Comparison of ENCODE assay signal across 9 mouse cellular contexts in the genomic region with DNA sequence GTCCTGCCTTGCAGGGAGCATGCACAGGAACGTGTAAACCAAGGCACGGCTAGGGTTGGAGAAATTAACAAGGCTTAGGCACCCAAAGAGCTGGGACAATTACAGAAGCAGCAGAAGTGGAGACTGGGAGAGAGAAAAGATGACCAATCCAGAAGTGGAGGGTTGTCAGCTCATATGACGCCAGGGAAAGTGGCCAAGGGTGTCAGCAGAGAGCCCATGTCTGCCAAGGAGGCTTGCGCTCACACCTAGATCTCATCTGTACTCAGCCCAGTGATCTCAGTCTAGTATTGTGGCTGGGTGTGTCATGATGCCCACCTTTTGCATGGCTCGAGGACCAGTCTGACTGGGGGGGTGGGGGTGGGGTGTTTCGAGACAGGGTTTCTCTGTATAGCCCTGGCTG. TPM values are rescaled to one million over a fixed set of nuclear protein-coding genes. Genes with fewer than 3 reads are reported as not detected.
A peak's percentile ranks its signal among the peaks of the same experiment; 100 is the strongest.
DNase-seq lines count a peak whose midpoint lies in the region; ATAC-seq lines count a peak whose summit lies in the region.
"Had no signal": no experiment of that assay in that cellular context is flagged by ENCODE, and none has a peak within 500 bp of the region (broad histone marks: within the 10 kb centered on the region; RNA-seq: fewer than 3 reads in every experiment).

No protein-coding gene starts in this region.

- H3K9me3 ChIP-seq in forebrain, embryonic 14.5 days (replicated peaks; ENCODE audit: control insufficient read depth, low read length) = no peaks in the 10 kb centered on the region
- H3K9me3 ChIP-seq in intestine, embryonic 15.5 days = no peaks in the 10 kb centered on the region
- H3K9me3 ChIP-seq in neural tube, embryonic 14.5 days (ENCODE audit: control insufficient read depth, low read length) = no peaks in the 10 kb centered on the region

- peak overlapping the region; percentile 33 for H3K27ac ChIP-seq in forebrain, embryonic 14.5 days (ENCODE audit: low read depth, low read length)
- no peak overlapping the region; the same call in 1 of the 2 replicates for H3K27ac ChIP-seq in intestine, embryonic 15.5 days
- H3K27ac ChIP-seq in neural tube, embryonic 14.5 days (ENCODE audit: low read depth, low read length) = peak overlapping the region; percentile 29; the same call in 1 of the 2 replicates

- no peak overlapping the region; the same call in 1 of the 2 replicates for H3K4me3 ChIP-seq in forebrain, embryonic 14.5 days (ENCODE audit: low read depth, low read length)
- peak overlapping the region; percentile 65 for H3K4me3 ChIP-seq in intestine, embryonic 15.5 days (replicated peaks)
- peak overlapping the region; percentile 17; the same call in 1 of the 2 replicates for H3K4me3 ChIP-seq in neural tube, embryonic 14.5 days (ENCODE audit: low read depth, low read length)

- no peaks in the 10 kb centered on the region for H3K27me3 ChIP-seq in forebrain, embryonic 14.5 days (replicated peaks; ENCODE audit: control insufficient read depth, insufficient read depth, low read length)
- no peaks in the 10 kb centered on the region for H3K27me3 ChIP-seq in intestine, embryonic 15.5 days (replicated peaks)
- no peaks in the 10 kb centered on the region for H3K27me3 ChIP-seq in neural tube, embryonic 14.5 days (ENCODE audit: control insufficient read depth, insufficient read depth, low read length)

- ATAC-seq in forebrain, embryonic 14.5 days = no peak
- ATAC-seq in intestine, embryonic 15.5 days = no peak
- no peak for ATAC-seq in neural tube, embryonic 14.5 days (ENCODE audit: low read depth)

- H3K4me2 ChIP-seq in forebrain, embryonic 14.5 days (ENCODE audit: low read length) = no peak overlapping the region
- H3K4me2 ChIP-seq in intestine, embryonic 15.5 days (replicated peaks) = no peak overlapping the region
- no peak overlapping the region for H3K4me2 ChIP-seq in neural tube, embryonic 14.5 days (ENCODE audit: low read depth, low read length)

- peak; percentile 39 for DNase-seq in left cerebral cortex, postnatal 4 days
- DNase-seq in left cerebral cortex, adult 9 months (ENCODE audit: low spot score in 2 of 2) = no peak
- DNase-seq in forebrain, embryonic 14.5 days (ENCODE audit: low spot score) = no peak
- DNase-seq in frontal cortex, postnatal 14 days (ENCODE audit: low spot score in 2 of 2) = no peak
- DNase-seq in ovary, postnatal 10 days (ENCODE audit: low spot score) = no peak
- DNase-seq in spleen, postnatal 36 days (ENCODE audit: low spot score in 2 of 2) = no peak

- H3K36me3 ChIP-seq in forebrain, embryonic 14.5 days (ENCODE audit: control insufficient read depth, insufficient read depth, low read length) = no peaks in the 10 kb centered on the region
- no peaks in the 10 kb centered on the region for H3K36me3 ChIP-seq in intestine, embryonic 15.5 days
- no peaks in the 10 kb centered on the region for H3K36me3 ChIP-seq in neural tube, embryonic 14.5 days (ENCODE audit: control insufficient read depth, insufficient read depth, low read length)

- 62% methylated on average over 6 of the region's 6 CpGs for WGBS in forebrain, embryonic 14.5 days
- WGBS in intestine, embryonic 15.5 days = 59% methylated on average over 6 of the region's 6 CpGs
- 57% methylated on average over 6 of the region's 6 CpGs for WGBS in neural tube, embryonic 14.5 days

- H3K9ac ChIP-seq in forebrain, embryonic 14.5 days (ENCODE audit: low read length) = peak overlapping the region; percentile 40; the same call in 1 of the 2 replicates
- H3K9ac ChIP-seq in intestine, embryonic 15.5 days = no peak overlapping the region
- 0 out of 2 replicates have a peak overlapping the region, but pooled peaks have one; percentile 25 for H3K9ac ChIP-seq in neural tube, embryonic 14.5 days (replicated peaks; ENCODE audit: low read depth, low read length)

- intact Hi-C loops in left cerebral cortex, postnatal 4 days (cut with DNase I) = no loop called here

- no peaks in the 10 kb centered on the region for H3K4me1 ChIP-seq in forebrain, embryonic 14.5 days (ENCODE audit: control insufficient read depth, insufficient read depth, low read length)
- H3K4me1 ChIP-seq in intestine, embryonic 15.5 days (replicated peaks) = peaks cover 19% of the 10 kb centered on the region; the same call in 1 of the 2 replicates
- peaks cover 4% of the 10 kb centered on the region; the same call in 1 of the 2 replicates for H3K4me1 ChIP-seq in neural tube, embryonic 14.5 days (ENCODE audit: control insufficient read depth, insufficient read depth, low read length)

RNA-seq across cellular contexts. Expression of a gene that starts 0.7 kb away (rescaled TPM):
- total RNA-seq in left cerebral cortex, postnatal 4 days (2021) = not detected
- not detected in 2 replicates for polyA plus RNA-seq in forebrain, embryonic 14.5 days (2014; fragmentation: Nextera tagmentation; extraction: Ambion mirVana)
- not detected in 2 replicates for polyA plus RNA-seq in intestine, embryonic 15.5 days (2015; fragmentation: Nextera tagmentation; extraction: Ambion mirVana)
- not detected in 2 replicates for polyA plus RNA-seq in neural tube, embryonic 14.5 days (2014; fragmentation: Nextera tagmentation; extraction: Ambion mirVana)
- total RNA-seq: left cerebral cortex, adult 8-10 months had no signal

RNA-seq across cellular contexts. Expression of a gene that starts 5.9 kb away (rescaled TPM):
- 10 to 100 TPM; 73.0 to 78.3 TPM for total RNA-seq in left cerebral cortex, postnatal 4 days (2021)
- 52.5 and 52.8 TPM in 2 replicates for polyA plus RNA-seq in forebrain, embryonic 14.5 days (2014; fragmentation: Nextera tagmentation; extraction: Ambion mirVana)
- 113 and 124 TPM in 2 replicates for polyA plus RNA-seq in intestine, embryonic 15.5 days (2015; fragmentation: Nextera tagmentation; extraction: Ambion mirVana)
- 37.4 and 64.3 TPM in 2 replicates for polyA plus RNA-seq in neural tube, embryonic 14.5 days (2014; fragmentation: Nextera tagmentation; extraction: Ambion mirVana)

RNA-seq across cellular contexts. Expression of a gene that starts 18.5 kb away (rescaled TPM):
- 1 to 10 TPM; 2.8 to 3.9 TPM for total RNA-seq in left cerebral cortex, postnatal 4 days (2021)
- 4.0 TPM in 2 replicates for polyA plus RNA-seq in forebrain, embryonic 14.5 days (2014; fragmentation: Nextera tagmentation; extraction: Ambion mirVana)
- polyA plus RNA-seq in intestine, embryonic 15.5 days (2015; fragmentation: Nextera tagmentation; extraction: Ambion mirVana) = 79.9 and 90.3 TPM in 2 replicates
- 2.7 and 4.1 TPM in 2 replicates for polyA plus RNA-seq in neural tube, embryonic 14.5 days (2014; fragmentation: Nextera tagmentation; extraction: Ambion mirVana)

RNA-seq across cellular contexts. Expression of a gene that starts 42.5 kb away (rescaled TPM):
- total RNA-seq in left cerebral cortex, postnatal 4 days (2021) = 10 to 100 TPM; 81.8 to 85.1 TPM
- polyA plus RNA-seq in forebrain, embryonic 14.5 days (2014; fragmentation: Nextera tagmentation; extraction: Ambion mirVana) = 97.4 and 101 TPM in 2 replicates
- 31.1 and 32.6 TPM in 2 replicates for polyA plus RNA-seq in intestine, embryonic 15.5 days (2015; fragmentation: Nextera tagmentation; extraction: Ambion mirVana)
- polyA plus RNA-seq in neural tube, embryonic 14.5 days (2014; fragmentation: Nextera tagmentation; extraction: Ambion mirVana) = 123 and 139 TPM in 2 replicates

Comparison
In these comparisons a context has a peak if more than half of its experiments do, and no peak if none do; other contexts are left out.
1. RNA of a gene that starts 18.5 kb away (polyA plus RNA-seq): 79.9 to 90.3 TPM in intestine, embryonic 15.5 days; 4.0 TPM in forebrain, embryonic 14.5 days and 2.7 to 4.1 TPM in neural tube, embryonic 14.5 days; every median in the first group is over 10 times any median in the second.